Comparison of ENCODE assay signal across 28 mouse cellular contexts in genomic region chr16:33346376-33346775, GRCm38 (mm10). TPM values are rescaled to one million over a fixed set of nuclear protein-coding genes. Genes with fewer than 3 reads are reported as not detected.
A peak's percentile ranks its signal among the peaks of the same experiment; 100 is the strongest.
DNase-seq lines count a peak whose midpoint lies in the region; ATAC-seq lines count a peak whose summit lies in the region.
"Had no signal": no experiment of that assay in that cellular context is flagged by ENCODE, and none has a peak within 500 bp of the region (broad histone marks: within the 10 kb centered on the region; RNA-seq: fewer than 3 reads in every experiment).

No protein-coding gene starts in this region.

- H3K27me3 ChIP-seq in forebrain, embryonic 11.5 days (ENCODE audit: control insufficient read depth, insufficient read depth, low read length) = no peaks in the 10 kb centered on the region
- H3K27me3 ChIP-seq in forebrain, embryonic 13.5 days = no peaks in the 10 kb centered on the region
- no peaks in the 10 kb centered on the region for H3K27me3 ChIP-seq in heart, embryonic 14.5 days (ENCODE audit: control insufficient read depth, insufficient read depth, low read length)
- H3K27me3 ChIP-seq in intestine, embryonic 16.5 days (replicated peaks; ENCODE audit: control insufficient read depth, insufficient read depth, low read length) = no peaks in the 10 kb centered on the region
- H3K27me3 ChIP-seq in kidney, embryonic 16.5 days (ENCODE audit: insufficient read depth, low read length) = no peaks in the 10 kb centered on the region
- H3K27me3 ChIP-seq: forebrain, embryonic 12.5 days; limb, embryonic 15.5 days; midbrain, embryonic 12.5 days; neural tube, embryonic 13.5 days had no signal

- H3K27ac ChIP-seq in forebrain, embryonic 11.5 days (ENCODE audit: low read depth, low read length) = no peak overlapping the region
- no peak overlapping the region for H3K27ac ChIP-seq in forebrain, embryonic 13.5 days
- peak overlapping the region in 1 of 2 experiments; percentile 33; a peak in 1 of 4 replicates for H3K27ac ChIP-seq in heart, embryonic 14.5 days (replicated peaks in 1 of 2; ENCODE audit: control insufficient read depth in 1 of 2, insufficient read depth in 1 of 2, low read depth in 2 of 2, low read length in 2 of 2)
- H3K27ac ChIP-seq in intestine, embryonic 16.5 days (ENCODE audit: low read length) = peak overlapping the region; percentile 24; the same call in 1 of the 2 replicates
- H3K27ac ChIP-seq in kidney, embryonic 16.5 days (ENCODE audit: low read length) = no peak overlapping the region
- H3K27ac ChIP-seq: forebrain, embryonic 12.5 days; hindbrain, embryonic 14.5 days; limb, embryonic 10.5 days; limb, embryonic 15.5 days; liver, embryonic 14.5 days; midbrain, embryonic 12.5 days; neural tube, embryonic 13.5 days had no signal

- no peaks in the 10 kb centered on the region for H3K4me1 ChIP-seq in forebrain, embryonic 11.5 days (replicated peaks; ENCODE audit: control insufficient read depth, insufficient read depth, low read length)
- H3K4me1 ChIP-seq in forebrain, embryonic 13.5 days = peaks cover 9% of the 10 kb centered on the region
- peaks cover 5 to 8% of the 10 kb centered on the region in 2 experiments; a peak in 3 of 4 replicates for H3K4me1 ChIP-seq in heart, embryonic 14.5 days (ENCODE audit: control insufficient read depth in 2 of 2, insufficient read depth in 2 of 2, low read length in 2 of 2)
- H3K4me1 ChIP-seq in intestine, embryonic 16.5 days (ENCODE audit: control insufficient read depth, insufficient read depth, low read length) = 0 out of 2 replicates have a peak, but pooled peaks cover 8% of the 10 kb centered on the region
- H3K4me1 ChIP-seq in kidney, embryonic 16.5 days (ENCODE audit: insufficient read depth, low read length) = 0 out of 2 replicates have a peak, but pooled peaks cover 4% of the 10 kb centered on the region

- H3K4me2 ChIP-seq in forebrain, embryonic 11.5 days (ENCODE audit: low read depth, low read length, severe bottlenecking) = no peak overlapping the region
- no peak overlapping the region for H3K4me2 ChIP-seq in forebrain, embryonic 13.5 days
- H3K4me2 ChIP-seq in heart, embryonic 14.5 days (ENCODE audit: low read length) = no peak overlapping the region
- H3K4me2 ChIP-seq in intestine, embryonic 16.5 days (ENCODE audit: low read depth, low read length) = no peak overlapping the region
- H3K4me2 ChIP-seq in kidney, embryonic 16.5 days (replicated peaks; ENCODE audit: low read depth, low read length) = no peak overlapping the region
- H3K4me2 ChIP-seq: forebrain, embryonic 12.5 days; hindbrain, embryonic 14.5 days; limb, embryonic 15.5 days; lung, embryonic 14.5 days; midbrain, embryonic 12.5 days; neural tube, embryonic 13.5 days had no signal

- whole genome bisulfite sequencing in forebrain, embryonic 11.5 days = 72% methylated on average over 3 of the region's 3 CpGs
- 66% methylated on average over 3 of the region's 3 CpGs for WGBS in forebrain, embryonic 13.5 days
- WGBS in heart, embryonic 14.5 days = 21% methylated on average over 3 of the region's 3 CpGs
- WGBS in intestine, embryonic 16.5 days = 45% methylated on average over 3 of the region's 3 CpGs
- whole genome bisulfite sequencing in kidney, embryonic 16.5 days = 55% methylated on average over 3 of the region's 3 CpGs

- H3K9ac ChIP-seq in forebrain, embryonic 11.5 days (ENCODE audit: low read length) = no peak overlapping the region
- no peak overlapping the region for H3K9ac ChIP-seq in forebrain, embryonic 13.5 days
- no peak overlapping the region for H3K9ac ChIP-seq in heart, embryonic 14.5 days (ENCODE audit: low read length)
- no peak overlapping the region for H3K9ac ChIP-seq in intestine, embryonic 16.5 days (ENCODE audit: low read depth, low read length)
- no peak overlapping the region for H3K9ac ChIP-seq in kidney, embryonic 16.5 days (replicated peaks; ENCODE audit: low read length)
- H3K9ac ChIP-seq: forebrain, embryonic 12.5 days; hindbrain, embryonic 14.5 days; limb, embryonic 15.5 days; liver, embryonic 14.5 days; lung, embryonic 14.5 days; midbrain, embryonic 12.5 days; neural tube, embryonic 13.5 days had no signal

- no peak for ATAC-seq in forebrain, embryonic 11.5 days (replicated peaks; ENCODE audit: low FRiP score)
- ATAC-seq in forebrain, embryonic 13.5 days = no peak
- peak; percentile 9; the same call in 1 of the 2 replicates for ATAC-seq in heart, embryonic 14.5 days (ENCODE audit: insufficient number of reproducible peaks, insufficient read depth, low FRiP score, low read depth)
- ATAC-seq in intestine, embryonic 16.5 days = no peak
- ATAC-seq in kidney, embryonic 16.5 days (ENCODE audit: low FRiP score, low TSS enrichment) = no peak

- peak; percentile 37 for DNase-seq in forebrain, embryonic 11.5 days (ENCODE audit: low spot score)
- no peak for DNase-seq in heart, adult 11 months
- DNase-seq in MN1 (ENCODE audit: low spot score) = peak; percentile 67
- no peak for DNase-seq in kidney, adult 11 months
- DNase-seq: adrenal gland, adult 2 months; adrenal gland, postnatal 36 days; cerebellum, adult 18-20 months; cerebellum, postnatal 10 days; gastrocnemius, postnatal 10 days; kidney, adult 9 months; kidney, postnatal 14 days; layer of hippocampus, adult 9-11 months; lung, postnatal 36 days; thymus, postnatal 14 days had no signal

- no peak overlapping the region for H3K4me3 ChIP-seq in forebrain, embryonic 11.5 days (ENCODE audit: low read depth, low read length)
- H3K4me3 ChIP-seq in forebrain, embryonic 13.5 days = no peak overlapping the region
- no peak overlapping the region for H3K4me3 ChIP-seq in heart, embryonic 14.5 days (ENCODE audit: control insufficient read depth in 1 of 2, insufficient read depth in 1 of 2, low read depth in 1 of 2, low read length in 2 of 2)
- no peak overlapping the region for H3K4me3 ChIP-seq in intestine, embryonic 16.5 days (ENCODE audit: low read length)
- H3K4me3 ChIP-seq in kidney, embryonic 16.5 days (ENCODE audit: low read length) = no peak overlapping the region
- H3K4me3 ChIP-seq: erythroblast, embryonic 14.5 days; forebrain, embryonic 12.5 days; limb, embryonic 10.5 days; limb, embryonic 15.5 days; megakaryocyte, embryonic 14.5 days; midbrain, embryonic 12.5 days; neural tube, embryonic 13.5 days had no signal

- no peaks in the 10 kb centered on the region for H3K36me3 ChIP-seq in forebrain, embryonic 11.5 days (ENCODE audit: control insufficient read depth, insufficient read depth, low read length)
- no peaks in the 10 kb centered on the region for H3K36me3 ChIP-seq in forebrain, embryonic 13.5 days (ENCODE audit: poor library complexity, severe bottlenecking)
- H3K36me3 ChIP-seq in heart, embryonic 14.5 days (ENCODE audit: control insufficient read depth, insufficient read depth, low read length) = no peaks in the 10 kb centered on the region
- no peaks in the 10 kb centered on the region for H3K36me3 ChIP-seq in intestine, embryonic 16.5 days (ENCODE audit: control insufficient read depth, insufficient read depth, low read length)
- H3K36me3 ChIP-seq in kidney, embryonic 16.5 days (ENCODE audit: insufficient read depth, low read length) = no peaks in the 10 kb centered on the region
- H3K36me3 ChIP-seq: forebrain, embryonic 12.5 days; limb, embryonic 10.5 days; limb, embryonic 15.5 days; midbrain, embryonic 12.5 days; neural tube, embryonic 13.5 days had no signal

- no peaks in the 10 kb centered on the region for H3K9me3 ChIP-seq in forebrain, embryonic 11.5 days (ENCODE audit: control insufficient read depth, low read length)
- no peaks in the 10 kb centered on the region for H3K9me3 ChIP-seq in forebrain, embryonic 13.5 days (replicated peaks)
- H3K9me3 ChIP-seq in heart, embryonic 14.5 days (ENCODE audit: control insufficient read depth, low read length) = no peaks in the 10 kb centered on the region
- no peaks in the 10 kb centered on the region for H3K9me3 ChIP-seq in intestine, embryonic 16.5 days (ENCODE audit: control insufficient read depth, low read length)
- H3K9me3 ChIP-seq in kidney, embryonic 16.5 days (ENCODE audit: low read length) = no peaks in the 10 kb centered on the region
- H3K9me3 ChIP-seq: forebrain, embryonic 12.5 days; limb, embryonic 10.5 days; limb, embryonic 15.5 days; megakaryocyte, embryonic 14.5 days; midbrain, embryonic 12.5 days; neural tube, embryonic 13.5 days had no signal

RNA-seq across cellular contexts. Expression of gene Zfp148, which starts 34.3 kb away (rescaled TPM):
- polyA plus RNA-seq in forebrain, embryonic 11.5 days (2014; fragmentation: Nextera tagmentation; extraction: Ambion mirVana) = 52.7 and 54.1 TPM in 2 replicates
- 66.6 and 66.7 TPM in 2 replicates for polyA plus RNA-seq in forebrain, embryonic 13.5 days (2015; fragmentation: Nextera tagmentation; extraction: Ambion mirVana)
- 35.5 and 37.3 TPM in 2 replicates for polyA plus RNA-seq in heart, embryonic 14.5 days (2014; fragmentation: Nextera tagmentation; extraction: Ambion mirVana)
- 39.1 and 39.9 TPM in 2 replicates for polyA plus RNA-seq in intestine, embryonic 16.5 days (2015; fragmentation: Nextera tagmentation; extraction: Ambion mirVana)
- polyA plus RNA-seq in kidney, embryonic 16.5 days (2015; fragmentation: Nextera tagmentation; extraction: Ambion mirVana) = 59.0 and 60.1 TPM in 2 replicates

Comparison
In these comparisons a context has a peak if more than half of its experiments do, and no peak if none do; other contexts are left out.
1. DNase-seq: peak in forebrain, embryonic 11.5 days (single experiment) and MN1 (single experiment); none in heart, adult 11 months (single experiment) and kidney, adult 11 months (single experiment).